Mouse (Mus musculus) stomach, postnatal 0 days (tissue): ENCODE measurements at regions not wholly inside any gene's neighbourhood (a gene's known extent, or its start where the extent isn't known, plus 50 kb on each side); places are given as distances from the start of the nearest gene placed in this dataset.

ENCODE experiments used
- CTCF ChIP-seq: IDR thresholded peaks from 2 replicates; pipeline ENCODE4 v1.5.1; 2016; ENCODE audit warnings: antibody characterized with exemption, low read depth, mild to moderate bottlenecking, moderate library complexity
- EP300 ChIP-seq: optimal IDR thresholded peaks from 2 replicates; pipeline ENCODE3; 2016; ENCODE audit warnings: antibody characterized with exemption

DNA sequence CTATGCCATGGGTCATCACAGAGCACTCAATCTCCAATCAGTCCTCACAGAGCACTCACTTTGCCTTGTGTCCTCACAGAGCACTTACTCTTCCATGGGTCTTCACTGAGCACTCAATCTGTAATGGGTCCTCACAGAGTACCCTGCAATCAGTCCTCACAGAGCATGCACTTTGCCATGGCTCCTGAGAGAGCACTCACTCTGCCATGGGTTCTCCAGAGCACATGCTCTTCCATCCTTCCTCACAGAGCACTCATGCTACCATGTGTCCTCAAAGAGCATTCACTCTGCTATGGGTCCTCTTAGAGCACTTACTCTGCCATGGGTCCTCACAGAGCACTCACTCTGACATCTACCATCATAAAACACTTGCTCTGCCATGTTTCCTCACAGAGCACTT, 319.1 kb upstream of the Tmco5 start:
- TF ChIP-seq CTCF (no peak), EP300 (no peak)
